Mouse (Mus musculus) left cerebral cortex, postnatal 4 days (tissue): ENCODE data around the gene Pnliprp1. TPM values are rescaled to one million over a fixed set of nuclear protein-coding genes. Genes with fewer than 3 reads are reported as not detected.

Experiments used
- DNase-seq: peaks from one replicate; pipeline ENCODE4 v3.0.0-alpha.2; 2022
- intact Hi-C: fragments of 180-260 bp; cut with DNase I; formaldehyde crosslinking; loops from one replicate; pipeline ENCODE4 v1.15.1; 2025
- total RNA-seq, 2 experiments: library from RNA; stranded (reverse); gene quantifications; 2 replicates each; pipeline ENCODE4 v1.2.3; 2021

Gene Pnliprp1
- total RNA-seq, 2 experiments from 2014 or later = 0.44 TPM; not detected in 1

DNA sequence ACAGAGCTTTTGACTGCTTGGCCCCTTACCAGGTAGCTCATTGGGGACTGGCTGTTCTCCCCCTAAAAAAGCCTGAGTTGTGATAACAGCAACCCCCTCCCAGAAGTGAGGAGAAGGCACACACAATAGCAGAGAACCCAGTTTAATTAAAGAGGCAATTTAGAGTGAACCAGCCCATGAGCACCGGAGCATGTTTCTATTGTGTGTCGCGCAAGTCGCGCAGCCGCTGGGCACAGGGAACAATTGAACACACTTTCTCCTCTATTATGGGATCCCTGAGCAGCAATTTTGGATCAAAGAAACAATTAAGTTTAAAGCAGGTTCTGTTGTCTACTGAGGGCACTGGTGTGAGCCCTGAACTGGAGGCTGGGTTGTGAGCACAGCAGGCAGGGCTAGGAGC, 38.6 kb downstream of the Pnliprp1 start:
- no peak for DNase-seq

DNA sequence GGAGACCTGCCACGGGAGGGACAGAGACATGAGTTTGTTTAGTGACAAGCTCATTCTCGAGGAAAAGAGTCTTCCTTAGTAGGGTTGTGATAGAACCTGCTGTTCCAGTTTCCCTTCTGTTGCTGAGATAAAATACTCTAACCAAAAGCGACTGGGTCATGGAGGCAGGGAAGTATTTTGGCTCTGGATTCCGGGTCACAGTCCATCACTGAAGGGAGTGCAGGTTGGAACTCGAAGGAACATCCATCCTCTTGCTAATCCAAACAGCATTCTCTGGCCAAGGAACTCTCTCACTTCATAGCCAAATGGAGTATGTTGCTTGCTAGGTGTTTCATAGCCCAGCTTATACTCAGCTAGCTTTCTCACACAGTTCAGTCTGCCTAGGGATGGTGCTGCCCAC, 47.8 kb downstream of the Pnliprp1 start:
- intact Hi-C loops = no loop called here
- DNase-seq = no peak

More for the DNA sequence above, 38.6 kb downstream of the Pnliprp1 start:
- intact Hi-C loops = loop anchor here (10.0 kb wide), 1 partner anchor 137 kb away; no protein-coding TSS in a partner anchor

DNA sequence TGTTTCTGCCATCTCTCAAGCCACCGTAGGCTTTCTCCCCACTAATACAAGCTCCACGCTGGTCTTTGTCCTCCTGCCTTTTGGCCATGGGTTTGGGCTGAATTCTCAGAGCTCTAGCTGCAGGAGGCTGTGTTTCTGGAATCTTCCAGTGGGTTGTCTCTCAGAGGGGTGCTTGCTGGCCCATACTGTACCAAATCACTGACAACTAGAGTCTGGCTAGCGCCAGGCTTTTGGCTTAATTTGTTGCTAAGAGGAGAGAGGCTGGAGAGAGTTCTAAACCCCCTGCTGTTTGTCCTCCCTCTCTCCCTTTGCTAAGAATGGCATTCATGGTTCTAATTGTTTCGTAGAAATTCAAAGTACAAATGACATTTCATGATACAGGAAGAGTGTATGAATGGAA, 52.9 kb downstream of the Pnliprp1 start:
- intact Hi-C loops = no loop called here
- peak; percentile 46 for DNase-seq

DNA sequence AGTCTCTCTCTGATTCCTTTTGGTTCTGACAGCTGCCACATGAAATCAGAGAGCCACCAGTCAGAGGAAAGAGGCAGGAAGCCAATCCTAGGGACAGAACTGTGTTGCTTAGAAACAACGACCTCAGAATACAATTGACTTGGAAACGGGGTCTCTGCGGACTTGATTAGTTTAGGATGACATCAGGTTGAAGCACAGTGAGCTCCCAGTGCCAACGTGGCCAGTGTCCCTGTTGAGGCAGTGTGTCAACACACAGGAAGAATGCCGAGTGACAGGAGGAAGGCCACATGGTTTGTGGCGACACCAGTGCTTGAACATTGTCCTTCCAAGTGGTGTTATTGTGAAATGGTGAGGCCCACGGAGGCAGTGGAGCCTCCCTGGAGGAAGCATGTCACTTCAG, 55.3 kb downstream of the Pnliprp1 start:
- DNase-seq = peak; percentile 50
- intact Hi-C loops = no loop called here

DNA sequence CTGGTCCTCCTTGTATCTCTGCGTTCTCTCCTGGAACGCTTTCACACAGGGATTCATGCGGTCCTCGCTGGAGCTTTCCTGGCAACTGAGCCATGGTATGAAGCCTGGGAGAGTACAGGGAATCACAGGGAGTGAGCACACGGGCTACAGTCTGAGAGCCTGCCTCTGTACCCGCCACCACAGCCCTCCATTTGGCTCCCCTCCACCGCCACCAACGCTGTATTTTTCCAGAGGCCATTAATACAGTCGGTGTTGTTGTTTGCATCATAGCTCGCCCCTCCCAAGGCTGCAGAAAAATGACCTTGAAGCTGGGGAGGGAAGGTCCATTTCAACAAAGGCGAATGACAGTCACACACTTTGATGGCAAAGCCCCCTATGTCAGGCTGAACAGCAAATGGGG, 60.5 kb downstream of the Pnliprp1 start:
- intact Hi-C loops = no loop called here
- no peak for DNase-seq

Other genes starting within 250 kb of the Pnliprp1 start
- not detected for gene Ccdc172, start 216.9 kb upstream of the Pnliprp1 start, total RNA-seq
- 1 to 10 TPM; 3.0 to 4.6 TPM for gene Pnlip, start 76.4 kb upstream of the Pnliprp1 start, total RNA-seq
- under 1 TPM in 1 of 2 experiments, not detected in 1; 0.22 TPM for gene Pnliprp2, start 30.8 kb downstream of the Pnliprp1 start, total RNA-seq
- gene 1700019N19Rik, start 65.6 kb downstream of the Pnliprp1 start, total RNA-seq = not detected
- gene Eno4, start 214.5 kb downstream of the Pnliprp1 start, total RNA-seq = under 1 TPM; 0.58 to 0.62 TPM
- 100 to 1,000 TPM; 153 to 159 TPM for gene Hspa12a, start 214.8 kb downstream of the Pnliprp1 start, total RNA-seq